Mouse (Mus musculus) adrenal gland, postnatal 4 days (tissue): ENCODE measurements around the gene Gm19402. TPM values are rescaled to one million over a fixed set of nuclear protein-coding genes. Genes with fewer than 3 reads are reported as not detected.

Experiments used
- DNase-seq, 2 experiments: peaks; one replicate each; pipeline ENCODE4 v3.0.0; 2021 to 2022; ENCODE audit warnings: low spot score in 2 of 2, mixed read lengths in 2 of 2
- microRNA-seq: library from miRNA; unstranded; fragments of <30 nt; microRNA quantifications from one replicate; pipeline ENCODE4 v1.2.0, GENCODE M21; 2021
- total RNA-seq, 2 experiments: library from RNA; stranded (reverse); gene quantifications; 2 replicates each; pipeline ENCODE4 v1.2.3; 2021

The Gm19402 gene
- total RNA-seq, 2 experiments from 2014 or later, result not detected

DNA sequence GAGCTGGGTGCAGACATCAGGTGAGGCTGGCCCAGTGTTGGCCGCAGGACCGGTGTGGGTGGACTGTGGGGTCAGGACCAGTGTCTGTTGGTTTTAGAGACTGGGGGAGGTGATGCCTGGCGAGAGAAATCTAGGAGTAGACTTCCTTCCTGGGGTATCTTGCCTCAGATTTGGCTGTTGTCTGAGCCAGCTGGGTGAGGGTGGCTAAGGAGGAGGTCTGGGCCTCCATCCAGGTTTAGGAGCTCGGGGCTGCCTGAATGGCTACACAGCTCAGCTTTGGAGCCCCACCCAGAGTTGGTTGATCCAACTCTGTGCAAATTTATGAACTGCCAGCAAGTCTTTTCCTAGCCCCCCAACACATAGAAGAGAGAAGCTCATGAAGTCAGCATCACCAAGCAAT, 23.2 kb downstream of the Gm19402 start:
- DNase-seq, result no peak

DNA sequence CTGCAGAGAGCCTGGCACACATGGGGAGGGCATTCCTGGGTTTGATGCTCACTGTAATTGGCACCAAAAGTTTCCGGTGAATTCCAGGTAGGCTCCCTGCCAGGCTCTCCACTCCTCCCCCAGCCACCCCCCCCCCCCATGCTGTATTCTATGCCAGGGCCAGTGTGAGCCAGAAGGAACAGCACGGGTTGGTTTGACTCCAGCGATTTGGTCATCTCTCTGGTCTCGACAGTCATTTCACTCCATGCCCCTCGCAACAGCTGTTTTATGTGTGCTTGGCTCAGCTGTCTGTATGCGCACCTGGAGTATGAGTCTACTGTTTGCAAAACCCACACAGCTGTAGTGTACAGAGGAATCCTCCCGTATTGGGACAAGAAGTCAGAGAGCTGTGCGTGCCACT, 24.2 kb downstream of the Gm19402 start:
- DNase-seq, result no peak

DNA sequence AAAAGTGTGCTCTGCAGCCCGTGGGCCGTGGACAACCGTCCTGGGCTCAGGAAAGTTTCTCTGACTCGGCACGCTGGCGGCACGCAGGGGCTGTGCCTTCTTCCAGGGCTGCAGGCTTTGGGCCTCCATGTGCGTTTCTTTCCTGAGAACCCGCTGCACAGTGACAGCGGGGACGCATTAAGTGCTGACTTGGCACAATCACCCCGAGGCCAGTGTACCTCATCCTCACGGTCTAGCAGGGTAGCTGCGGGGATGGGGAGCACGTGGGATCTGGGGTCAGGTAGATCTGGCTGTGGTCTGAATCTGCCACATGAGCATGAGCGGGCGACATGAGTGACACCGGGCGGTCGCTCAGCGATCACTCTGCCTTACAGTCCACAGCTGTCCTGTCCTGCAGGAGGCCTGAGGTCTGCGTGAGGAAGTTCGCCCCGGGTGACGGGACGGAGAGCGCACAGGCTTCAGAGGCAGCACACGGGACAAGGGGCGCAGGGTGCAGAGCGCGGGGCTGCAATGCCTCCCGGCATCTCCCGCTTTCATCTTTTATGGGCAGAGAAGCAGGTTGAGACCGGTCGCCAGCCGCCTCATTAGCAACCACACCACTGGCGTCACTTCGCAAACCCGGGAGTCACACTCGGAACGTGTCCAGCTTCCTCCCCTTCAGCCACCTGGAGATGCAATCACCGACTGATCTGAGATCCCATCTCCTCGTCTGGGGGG, 26.4 kb downstream of the Gm19402 start:
- no peak for DNase-seq

DNA sequence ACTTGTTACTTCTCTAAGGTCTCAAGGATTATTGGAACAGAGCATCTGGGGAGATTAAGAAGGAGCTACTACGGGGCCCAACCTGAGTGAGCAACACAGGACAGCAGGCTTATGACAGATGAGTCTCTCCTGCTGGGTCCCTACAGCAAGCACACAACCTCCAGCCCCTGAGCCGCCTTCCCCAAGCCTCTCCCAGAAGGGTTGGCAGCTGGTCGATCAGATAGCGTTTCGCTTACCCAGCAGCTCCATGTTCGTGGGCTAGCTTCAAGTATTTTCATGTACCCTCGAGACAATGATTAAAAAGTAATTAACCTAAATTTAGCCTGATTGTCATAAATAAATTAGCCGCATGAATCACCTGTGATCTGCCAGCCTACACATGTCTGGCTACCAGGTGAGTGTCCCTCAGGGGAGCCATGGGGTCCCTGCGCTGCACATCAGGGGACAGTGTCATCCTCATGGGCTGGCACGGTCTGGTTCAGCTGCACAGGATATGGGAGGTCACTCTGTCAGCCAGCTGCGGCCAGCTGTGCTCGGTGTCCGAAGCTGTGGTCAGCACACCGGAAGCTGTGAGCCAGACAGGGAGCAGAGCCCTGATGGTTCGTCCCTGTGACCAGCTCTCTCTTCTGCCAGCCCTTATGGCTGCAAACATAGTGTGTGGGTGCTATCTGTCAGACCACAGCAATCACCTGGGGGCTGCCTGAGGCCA, 32.1 kb downstream of the Gm19402 start:
- no peak for DNase-seq

DNA sequence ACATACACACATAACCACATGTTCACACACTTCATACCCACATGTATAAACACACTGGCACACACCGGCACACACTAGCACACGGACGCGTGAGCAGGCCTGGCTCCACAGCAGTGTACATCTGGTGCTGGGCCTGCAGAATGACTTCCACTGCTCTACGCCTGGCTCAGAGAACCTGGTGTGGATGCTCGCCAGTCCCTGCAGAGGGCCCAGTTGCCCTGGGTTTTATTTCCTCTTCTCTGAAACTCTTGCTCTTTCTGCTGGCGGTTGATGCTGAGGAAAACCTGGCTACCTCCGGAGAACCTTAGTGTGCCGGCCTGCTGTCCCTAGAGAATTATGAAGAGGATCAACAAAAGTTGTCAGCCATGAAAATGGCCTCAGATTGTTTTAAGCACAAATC, 38.5 kb downstream of the Gm19402 start:
- DNase-seq, result no peak

DNA sequence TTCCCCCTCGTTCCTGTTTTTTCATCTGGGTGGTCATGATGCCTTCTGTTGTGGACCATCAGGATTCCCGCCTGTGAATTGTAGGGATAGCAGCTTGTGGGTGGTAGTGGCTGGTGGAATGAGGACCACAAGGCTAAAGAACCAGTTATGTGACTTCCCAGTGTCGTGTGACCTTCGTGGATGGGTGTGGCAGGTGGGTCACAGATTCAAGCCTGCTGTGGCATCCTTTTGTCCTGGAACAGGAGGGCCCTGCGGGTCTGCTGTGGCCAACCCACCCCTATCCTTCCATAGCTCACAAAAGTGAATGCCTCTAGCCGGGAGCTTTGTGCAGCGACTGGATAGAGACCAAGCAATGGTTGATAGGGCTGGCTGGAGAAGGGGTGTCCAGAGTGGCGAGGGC, 42.7 kb downstream of the Gm19402 start:
- no peak for DNase-seq

DNA sequence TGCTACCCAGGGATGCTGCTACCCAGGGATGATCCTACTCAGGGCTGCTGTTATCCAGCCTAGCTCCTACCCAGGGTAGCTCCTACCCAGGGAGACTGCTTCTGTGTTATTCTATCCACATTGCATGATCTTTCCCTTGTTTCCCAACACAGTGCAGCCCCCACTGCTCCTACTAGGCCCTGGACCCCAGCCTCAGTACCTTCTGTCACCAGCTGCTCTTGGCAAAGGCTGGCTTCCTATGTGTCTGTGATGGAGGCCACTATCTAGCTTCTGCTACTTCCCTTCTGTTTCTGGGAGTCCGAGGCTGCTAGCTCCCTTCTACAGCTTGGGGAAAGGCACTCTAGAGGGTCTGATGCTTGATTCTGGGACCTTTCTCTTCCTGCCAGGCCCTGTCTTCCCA, 43.1 kb downstream of the Gm19402 start:
- DNase-seq, result no peak

DNA sequence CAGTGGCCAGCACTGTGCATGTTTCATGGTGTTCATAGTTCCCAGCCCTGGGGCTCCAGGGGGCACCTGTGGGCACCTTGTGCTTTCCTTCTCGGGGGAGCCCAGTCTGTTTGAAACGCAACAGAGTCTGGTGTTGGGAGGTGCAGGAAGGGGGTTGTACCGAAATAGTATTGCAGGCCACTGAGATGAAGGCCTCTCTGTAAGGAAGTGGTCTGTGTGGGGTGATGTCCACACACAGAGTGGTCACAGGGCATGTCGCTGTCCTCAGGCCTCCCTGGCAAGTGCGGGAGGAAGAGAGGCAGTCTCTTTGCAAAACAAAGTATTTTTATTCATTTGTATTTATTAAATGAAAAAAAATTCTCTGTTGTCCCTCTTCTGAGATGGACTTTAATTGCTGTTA, 45.0 kb downstream of the Gm19402 start:
- DNase-seq, result no peak

DNA sequence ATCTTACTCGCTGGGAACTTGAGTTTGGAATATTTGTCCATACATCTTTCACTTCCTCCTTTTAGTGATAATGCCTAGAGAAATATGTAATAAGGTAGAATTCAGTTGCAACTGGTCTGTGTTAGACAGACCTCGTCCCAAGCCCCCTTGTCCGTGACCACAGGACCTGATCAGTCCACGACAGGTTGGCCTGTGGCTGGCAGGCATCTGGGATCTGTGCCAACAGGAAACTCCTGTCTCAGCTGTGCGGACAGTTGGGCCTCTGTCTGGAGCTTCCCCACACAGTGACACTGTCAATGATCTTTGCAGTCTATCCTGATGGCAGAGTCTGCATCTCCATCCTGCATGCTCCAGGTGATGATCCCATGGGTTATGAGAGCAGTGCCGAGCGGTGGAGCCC, 47.4 kb downstream of the Gm19402 start:
- no peak for DNase-seq

Small RNA genes within 50 kb of the gene (microRNA-seq; reads per million reads assigned to microRNA genes)
- gene Mir1930, result 27.3 reads per million, percentile 32 among the genes with 10 or more reads in this experiment

Other genes starting within 250 kb of the Gm19402 start
- gene Fam207a, start 175.0 kb downstream of the Gm19402 start, total RNA-seq, result 10 to 100 TPM; 23.8 to 26.0 TPM
- gene Itgb2, start 160.5 kb downstream of the Gm19402 start, total RNA-seq, result 1 to 10 TPM; 5.3 to 8.5 TPM
- 100 to 1,000 TPM; 176 to 186 TPM for gene Pttg1ip, start 109.0 kb downstream of the Gm19402 start, total RNA-seq
- gene Sumo3, start 84.7 kb downstream of the Gm19402 start, total RNA-seq, result 100 to 1,000 TPM; 181 to 183 TPM
- gene Gm49325, start 84.6 kb downstream of the Gm19402 start, total RNA-seq, result 10 to 100 TPM; 18.1 to 27.7 TPM
- gene Ube2g2, start 68.5 kb downstream of the Gm19402 start, total RNA-seq, result 10 to 100 TPM; 42.2 to 44.3 TPM
- 1 to 10 TPM in 1 of 2 experiments, under 1 TPM in 1; 0.45 to 1.0 TPM for gene Tspear, start 4.2 kb downstream of the Gm19402 start, total RNA-seq
- not detected for gene Gm9508, start 6.5 kb upstream of the Gm19402 start, total RNA-seq
- gene Gm10272, start 15.9 kb upstream of the Gm19402 start, total RNA-seq, result not detected
- gene Gm10024, start 20.7 kb upstream of the Gm19402 start, total RNA-seq, result not detected
- not detected for gene Gm10142, start 25.1 kb upstream of the Gm19402 start, total RNA-seq
- not detected for gene Krtap12-1, start 29.8 kb upstream of the Gm19402 start, total RNA-seq
- not detected for gene Gm10100, start 35.7 kb upstream of the Gm19402 start, total RNA-seq
- gene Gm18596, start 51.9 kb upstream of the Gm19402 start, total RNA-seq, result not detected
- not detected for gene Gm9736, start 60.6 kb upstream of the Gm19402 start, total RNA-seq
- not detected for gene Gm3233, start 68.9 kb upstream of the Gm19402 start, total RNA-seq
- not detected for gene Gm3238, start 80.6 kb upstream of the Gm19402 start, total RNA-seq
- gene Gm7138, start 86.2 kb upstream of the Gm19402 start, total RNA-seq, result not detected
- not detected for gene Gm3250, start 91.8 kb upstream of the Gm19402 start, total RNA-seq
- not detected for gene Gm7137, start 97.4 kb upstream of the Gm19402 start, total RNA-seq
- not detected for gene Gm9639, start 104.3 kb upstream of the Gm19402 start, total RNA-seq
- not detected for gene Gm19668, start 108.4 kb upstream of the Gm19402 start, total RNA-seq
- not detected for gene Gm9507, start 121.1 kb upstream of the Gm19402 start, total RNA-seq
- gene Gm2696, start 123.9 kb upstream of the Gm19402 start, total RNA-seq, result not detected
- not detected for gene Krtap10-4, start 136.3 kb upstream of the Gm19402 start, total RNA-seq
- gene Krtap10-10, start 145.2 kb upstream of the Gm19402 start, total RNA-seq, result not detected
- not detected for gene Gm36176, start 156.0 kb upstream of the Gm19402 start, total RNA-seq
- not detected for gene Gm10318, start 162.1 kb upstream of the Gm19402 start, total RNA-seq
- gene Gm3285, start 171.2 kb upstream of the Gm19402 start, total RNA-seq, result not detected
- gene Lrrc3, start 211.8 kb upstream of the Gm19402 start, total RNA-seq, result 10 to 100 TPM in 1 of 2 experiments, 1 to 10 TPM in 1; 9.8 to 14.6 TPM